Mouse (Mus musculus) kidney, adult 9 months (tissue): ENCODE data around the gene Efcab14.
A peak's percentile ranks its signal among the peaks of the same experiment; 100 is the strongest.

Experiments
- DNase-seq: peaks from one replicate; pipeline ENCODE4 v3.0.0; 2022

The Efcab14 gene

DNA sequence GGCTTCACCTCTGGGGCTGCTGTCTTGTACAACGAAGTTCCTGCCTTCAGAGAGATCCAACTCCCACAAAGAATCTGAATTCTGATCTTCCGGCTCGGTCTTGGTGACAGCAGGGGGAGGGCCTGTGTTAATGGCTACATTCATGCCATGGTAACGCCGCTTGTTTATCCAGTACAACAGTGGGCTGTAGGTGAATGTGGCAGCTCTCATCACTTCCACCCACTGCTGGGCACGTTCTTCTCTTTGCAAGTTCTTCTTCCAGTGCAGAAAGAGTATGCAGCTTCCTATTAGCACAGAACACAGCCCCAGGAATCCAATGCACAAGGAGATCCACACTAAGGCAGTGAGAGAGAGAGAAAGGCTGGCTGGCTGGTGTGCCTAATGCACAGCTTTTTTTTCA is 42.7 kb downstream of the Efcab14 start:
- no peak for DNase-seq

- no peak for DNase-seq
Observed at GRCm38 (mm10) chr4:115780918-115781317, 43.4 kb downstream of the Efcab14 start, which contains the start of gene Tex38. TSS of gene Tex38 (minus strand) at chr4:115781018.

DNA sequence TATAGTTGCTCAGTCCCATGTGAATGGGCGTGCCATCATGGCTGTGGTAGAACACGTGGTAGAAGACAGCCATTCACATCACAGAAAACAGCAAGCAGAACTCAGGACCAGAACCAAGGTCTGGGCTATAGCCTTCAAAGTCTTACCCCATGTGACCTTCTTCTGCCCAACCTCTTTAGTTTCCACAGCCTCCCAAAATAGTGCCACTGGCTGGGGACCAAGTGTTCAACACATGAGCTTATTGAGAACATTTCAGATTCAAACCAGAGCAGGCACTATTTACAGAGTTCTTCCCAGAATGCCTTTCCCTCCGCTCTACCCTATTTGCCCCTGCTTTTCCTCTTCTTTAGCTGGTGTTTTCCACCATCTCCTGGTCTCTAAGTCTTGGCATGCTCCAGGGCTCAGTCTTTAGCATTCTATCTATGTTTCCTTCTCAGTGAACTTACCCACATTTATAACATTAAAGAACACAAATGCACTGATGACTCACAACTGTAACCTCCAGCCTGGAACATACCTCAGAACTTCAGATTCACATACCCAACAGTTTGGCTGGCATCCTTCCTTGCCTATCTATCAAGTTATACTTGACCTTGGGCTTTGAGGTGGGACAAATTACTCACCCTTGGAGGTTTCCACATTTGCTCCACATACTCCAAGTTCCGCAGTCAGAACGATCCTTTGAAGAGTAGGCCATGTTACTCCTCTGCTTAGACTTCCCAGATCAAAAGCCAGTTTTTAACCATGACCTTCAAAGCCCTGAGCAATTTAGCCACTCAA is 44.7 kb downstream of the Efcab14 start:
- no peak for DNase-seq

DNA sequence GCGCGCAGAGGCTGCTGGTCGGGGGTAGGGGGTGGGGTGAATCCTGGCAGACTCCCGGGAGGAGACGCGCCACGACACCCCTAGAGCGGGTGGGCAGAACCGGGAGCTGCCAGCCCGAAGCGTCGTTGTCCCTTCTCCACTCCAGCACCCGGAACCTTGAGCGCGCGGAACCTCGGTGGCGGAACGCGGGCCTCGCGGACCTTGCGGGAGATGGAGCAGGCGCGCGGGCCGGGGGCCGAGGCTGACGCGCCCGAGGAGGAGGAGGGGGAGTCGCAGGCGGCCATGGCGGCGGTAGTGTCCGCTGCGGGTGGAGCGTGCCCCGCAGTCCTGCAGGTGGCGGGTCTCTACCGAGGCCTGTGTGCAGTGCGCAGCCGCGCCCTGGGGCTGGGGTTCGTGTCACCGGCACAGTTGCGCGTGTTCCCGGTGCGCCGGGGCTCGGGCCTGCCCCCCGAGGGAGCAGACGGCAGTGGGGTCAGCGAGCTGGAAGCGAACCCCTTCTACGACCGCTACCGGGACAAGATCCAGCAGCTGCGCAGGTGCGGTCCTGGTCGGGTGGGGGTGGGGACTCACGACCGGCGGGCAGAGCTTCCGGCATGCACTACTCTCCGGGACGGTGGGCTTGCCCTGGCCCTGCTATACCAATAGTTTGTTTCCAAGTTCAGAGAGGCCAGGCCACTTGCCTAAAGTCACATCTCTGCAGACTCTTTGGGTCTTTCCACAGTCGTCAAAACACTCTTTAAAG is 47.4 kb downstream of the Efcab14 start, which contains the start of gene Atpaf1:
Gene Atpaf1, plus strand, starts transcription at position 44 of the 742 bp plus-strand sequence.
- peak; percentile 63 for DNase-seq

GRCm38 (mm10) chr4:115785511-115786034 is 48.0 kb downstream of the Efcab14 start:
- peak; percentile 44 for DNase-seq

GRCm38 (mm10) chr4:115790864-115791263 is 53.3 kb downstream of the Efcab14 start:
- no peak for DNase-seq

- no peak for DNase-seq
Observed at GRCm38 (mm10) chr4:115795360-115795759, 57.8 kb downstream of the Efcab14 start.

DNA sequence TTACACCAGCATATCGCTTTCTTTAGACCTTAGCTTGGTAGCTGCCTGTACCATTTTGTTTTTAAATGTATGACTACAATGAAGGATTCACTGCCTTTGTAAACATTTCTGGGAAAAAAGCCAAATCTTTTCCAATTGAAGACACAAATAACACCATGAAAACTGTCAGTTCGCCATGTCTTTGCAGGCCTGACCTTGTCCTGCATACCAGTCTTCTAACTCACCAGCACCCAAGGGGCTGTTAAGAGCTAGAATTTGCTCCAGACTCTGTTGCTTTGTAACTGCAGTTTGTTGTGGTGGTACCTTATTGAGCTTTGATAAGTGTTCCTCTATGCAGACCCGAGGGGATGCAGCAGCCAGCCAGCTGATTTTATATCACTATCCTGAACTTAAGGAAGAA is 62.4 kb downstream of the Efcab14 start:
- DNase-seq: no peak

- no peak for DNase-seq
Observed at GRCm38 (mm10) chr4:115812326-115812725, 74.8 kb downstream of the Efcab14 start.

- no peak for DNase-seq
Observed at GRCm38 (mm10) chr4:115815606-115816005, 78.1 kb downstream of the Efcab14 start.

DNA sequence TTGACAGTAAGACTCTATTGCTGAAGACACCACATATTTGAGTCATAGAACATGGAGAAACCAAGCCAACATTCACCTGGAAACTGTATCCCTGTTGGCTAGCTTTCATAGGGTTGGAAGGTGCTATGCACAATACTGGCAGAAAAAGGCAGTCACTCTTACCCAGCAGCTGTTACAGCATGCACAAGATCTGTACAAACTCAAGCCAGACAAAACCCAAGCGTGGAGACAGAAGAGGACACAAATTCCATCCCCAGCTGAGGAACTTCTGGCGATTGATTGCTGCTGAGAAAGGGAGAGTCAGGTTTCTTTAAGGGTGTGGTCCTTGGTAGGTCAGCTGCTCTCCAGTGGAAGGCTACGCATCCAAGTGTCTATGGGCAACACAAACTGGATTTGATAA is 82.7 kb downstream of the Efcab14 start:
- DNase-seq: no peak

- DNase-seq: no peak
Observed at GRCm38 (mm10) chr4:115820944-115821343, 83.4 kb downstream of the Efcab14 start.

DNA sequence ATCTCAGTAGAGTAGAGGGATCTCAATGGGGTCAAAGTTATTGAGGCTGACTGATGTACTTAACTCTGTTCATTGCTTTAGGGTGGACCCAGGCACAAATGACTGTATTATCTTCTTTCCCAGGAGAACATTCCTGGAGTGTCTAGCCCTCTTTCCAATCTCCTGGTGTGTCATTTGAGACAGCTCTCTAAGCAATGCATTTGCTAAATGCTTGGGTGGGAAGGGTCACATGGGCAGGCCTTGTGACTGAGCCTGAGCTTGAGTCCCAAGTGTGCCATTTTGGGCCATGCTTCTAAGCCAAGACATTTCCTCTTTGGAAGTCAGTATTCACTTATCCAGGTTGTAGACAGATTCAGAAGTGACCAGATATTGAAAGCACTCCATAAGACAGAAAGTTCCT is 83.9 kb downstream of the Efcab14 start:
- no peak for DNase-seq

DNA sequence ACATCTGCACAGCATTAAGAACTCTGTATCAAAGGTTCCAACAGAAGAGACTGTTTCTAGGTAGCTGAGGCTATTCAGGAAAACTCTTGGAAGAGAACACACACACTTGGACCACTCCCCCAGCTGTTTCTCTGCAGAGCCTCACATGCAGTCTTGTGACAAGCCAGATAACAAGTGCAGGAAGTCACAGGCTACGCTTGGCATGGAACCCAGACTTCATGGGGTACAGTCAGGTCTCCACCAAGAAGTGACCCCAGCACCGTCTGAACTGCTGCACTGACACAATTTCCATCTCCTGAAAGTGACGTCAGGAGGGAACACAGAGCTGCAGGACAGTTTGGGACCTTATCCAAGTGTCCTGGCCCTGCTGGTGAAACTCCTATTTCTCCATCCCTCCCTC is 84.4 kb downstream of the Efcab14 start:
- no peak for DNase-seq

- no peak for DNase-seq
Observed at GRCm38 (mm10) chr4:115824178-115824577, 86.6 kb downstream of the Efcab14 start.

- DNase-seq: no peak
Observed at GRCm38 (mm10) chr4:115825271-115825670, 87.7 kb downstream of the Efcab14 start.
